Mouse (Mus musculus): ENCODE results near the gene Olfr948.

Gene Olfr948

DNA sequence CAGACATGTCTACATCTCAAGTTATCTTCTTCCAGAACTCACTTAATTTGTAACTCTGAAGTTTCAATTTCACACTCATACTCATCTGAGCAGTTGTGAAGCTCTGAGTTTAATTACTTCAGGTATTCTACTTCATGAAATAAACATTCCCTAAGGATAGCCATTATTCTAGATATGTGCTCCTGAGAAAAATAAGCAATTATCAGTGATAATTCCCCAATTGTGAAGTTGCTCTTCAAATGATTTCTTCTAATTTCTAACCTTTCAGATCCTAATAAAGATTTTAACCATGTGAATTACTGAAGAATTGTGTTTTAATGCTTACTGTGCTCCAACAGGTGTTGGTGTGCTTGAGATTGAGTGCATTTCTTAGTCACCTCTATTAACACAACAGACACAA is at the start of gene Olfr948:
Gene Olfr948 (minus strand): TSS at position 101 of the 400 bp plus-strand sequence.
- DNase-seq (ENCODE audit: low read depth, low spot score): no peak

DNA sequence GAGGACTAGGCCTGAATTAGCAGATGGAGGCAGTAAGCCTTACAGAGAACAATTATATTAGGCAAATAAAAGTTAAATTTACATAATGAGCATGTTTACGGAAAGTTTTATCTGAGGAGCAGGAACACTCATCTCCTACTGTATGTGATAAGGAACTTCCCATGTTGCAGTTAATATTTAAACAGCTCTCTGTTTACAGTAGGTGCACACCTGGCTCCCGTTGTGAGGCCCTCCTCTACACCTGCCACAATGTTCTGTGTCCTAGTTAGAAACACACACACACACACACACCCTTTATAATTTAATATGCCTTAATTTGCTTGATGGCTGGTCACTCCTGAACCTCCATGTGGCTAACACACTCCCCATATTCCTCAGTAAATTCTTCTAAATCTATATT is 38.7 kb downstream of the Olfr948 start:
- DNase-seq (ENCODE audit: low read depth, low spot score): no peak

DNA sequence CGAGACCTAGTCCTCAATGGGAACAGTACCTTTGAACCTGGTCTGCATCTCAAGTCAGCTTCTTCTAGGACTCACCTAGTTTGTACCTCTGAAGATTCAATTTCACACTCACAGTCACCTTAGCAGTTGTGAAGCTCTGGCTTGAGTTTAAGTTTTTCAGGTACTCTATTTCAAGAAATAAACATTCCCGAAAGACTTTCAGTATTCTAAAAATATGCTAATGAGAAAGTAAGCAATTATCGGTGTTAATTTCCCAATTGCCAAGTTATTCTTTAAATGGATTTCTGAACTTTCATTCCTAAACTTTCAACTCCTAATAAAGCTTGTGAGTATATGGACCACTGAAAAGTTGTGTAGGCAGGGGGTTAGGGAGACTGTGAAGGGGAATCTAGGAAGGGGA is 49.1 kb downstream of the Olfr948 start, which contains the start of gene Olfr945:
Gene Olfr945 (minus strand): TSS at position 101 of the 400 bp plus-strand sequence.
- DNase-seq (ENCODE audit: low read depth, low spot score): no peak

Data from WW6 (cell line).